Mouse (Mus musculus) liver, embryonic 11.5 days (tissue): ENCODE measurements around the gene Mycn. TPM values are rescaled to one million over a fixed set of nuclear protein-coding genes. Genes with fewer than 3 reads are reported as not detected.

Experiments
- ATAC-seq: fragments of 200-750 bp; cut with Nextera tagmentation; replicated peaks from 2 replicates; pipeline ENCODE4 v1.8.0; 2017; ENCODE audit warnings: moderate number of reproducible peaks, mild to moderate bottlenecking, moderate TSS enrichment, moderate library complexity; ENCODE audit not compliant: low FRiP score
- DNase-seq: peaks from one replicate; pipeline ENCODE4 v3.0.0-alpha.2; 2017; ENCODE audit warnings: low spot score
- H3K27ac ChIP-seq: fragments of 300-500 bp; sonication (generic); 2 replicates; pipeline ENCODE4 v1.5.1; 2014; ENCODE audit warnings: mild to moderate bottlenecking, low read depth, low read length, control low read depth
- H3K27me3 ChIP-seq: fragments of 300-500 bp; sonication (generic); replicated peaks from 2 replicates; pipeline ENCODE4 v1.6.1; 2014; ENCODE audit warnings: low read length, mixed read lengths; ENCODE audit not compliant: control insufficient read depth, insufficient read depth
- H3K36me3 ChIP-seq: fragments of 300-500 bp; sonication (generic); 2 replicates; pipeline ENCODE4 v1.6.1; 2014; ENCODE audit warnings: mild to moderate bottlenecking, low read length, moderate library complexity, mixed read lengths; ENCODE audit not compliant: control insufficient read depth, insufficient read depth
- H3K4me1 ChIP-seq: fragments of 300-500 bp; sonication (generic); replicated peaks from 2 replicates; pipeline ENCODE4 v1.6.1; 2014; ENCODE audit warnings: low read length, mixed read lengths; ENCODE audit not compliant: control insufficient read depth, insufficient read depth
- H3K4me2 ChIP-seq: fragments of 300-500 bp; sonication (generic); 2 replicates; pipeline ENCODE4 v1.6.1; 2014; ENCODE audit warnings: mild to moderate bottlenecking, control low read depth, moderate library complexity
- H3K4me3 ChIP-seq: fragments of 300-500 bp; sonication (generic); 2 replicates; pipeline ENCODE4 v1.5.1; 2014; ENCODE audit warnings: low read depth, low read length, control low read depth
- H3K9ac ChIP-seq: fragments of 300-500 bp; sonication (generic); 2 replicates; pipeline ENCODE4 v1.6.1; 2014; ENCODE audit warnings: low read depth, low read length, control low read depth
- H3K9me3 ChIP-seq: fragments of 300-500 bp; sonication (generic); 2 replicates; pipeline ENCODE4 v1.6.1; 2016; ENCODE audit warnings: low read length, inconsistent platforms, mixed read lengths; ENCODE audit not compliant: control insufficient read depth
- WGBS: fragments of 180-500 bp; shearing (Covaris S2); extraction: QIAGEN DNeasy Blood & Tissue Kit; methylation state at CpG from one replicate; pipeline ENCODE4 v1.1.7; 2014; 5-methylcytosine and 5-hydroxymethylcytosine counted together
- polyA plus RNA-seq: library from polyadenylated mRNA; unstranded; fragments of >200 nt; fragmentation: Nextera tagmentation; extraction: Ambion mirVana; gene quantifications from 2 replicates; pipeline ENCODE4 v1.2.1, GENCODE M21; 2014

Mycn gene
- polyA plus RNA-seq, 1 experiment from 2014 or later, result 35.4 TPM

DNA sequence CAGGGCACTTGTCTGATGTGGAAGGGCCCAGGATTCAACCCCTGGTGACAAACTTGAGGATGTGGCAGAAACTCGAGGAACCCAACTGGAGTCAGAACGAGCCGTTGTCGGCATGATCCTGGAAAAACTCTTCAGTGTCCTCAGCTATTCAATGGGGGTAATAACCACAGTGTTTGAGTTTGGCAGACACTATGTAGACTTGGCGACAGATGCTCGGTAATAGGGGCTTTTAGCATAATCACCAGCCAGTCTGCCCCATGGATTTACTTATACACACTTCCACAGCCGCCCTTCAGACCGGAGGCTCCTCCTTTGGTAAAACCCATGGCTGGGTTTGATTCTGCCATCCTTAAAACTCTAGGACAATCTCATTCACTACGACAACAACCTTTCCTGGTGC, 4.0 kb downstream of the Mycn start:
- Histone ChIP-seq H3K4me1 (peaks cover 2% of the 10 kb centered on the region; the same call in 1 of the 2 replicates), H3K4me2 (peak overlapping the region; percentile 92), H3K4me3 (peak overlapping the region; percentile 71), H3K27me3 (peaks cover 27% of the 10 kb centered on the region), H3K27ac (no peak overlapping the region), H3K9me3 (no peaks in the 10 kb centered on the region), H3K9ac (no peak overlapping the region), H3K36me3 (peaks cover 5% of the 10 kb centered on the region; the same call in 1 of the 2 replicates)
- WGBS, result 53% methylated on average over 9 of the region's 9 CpGs
- DNase-seq (no peak), ATAC-seq (no peak)

DNA sequence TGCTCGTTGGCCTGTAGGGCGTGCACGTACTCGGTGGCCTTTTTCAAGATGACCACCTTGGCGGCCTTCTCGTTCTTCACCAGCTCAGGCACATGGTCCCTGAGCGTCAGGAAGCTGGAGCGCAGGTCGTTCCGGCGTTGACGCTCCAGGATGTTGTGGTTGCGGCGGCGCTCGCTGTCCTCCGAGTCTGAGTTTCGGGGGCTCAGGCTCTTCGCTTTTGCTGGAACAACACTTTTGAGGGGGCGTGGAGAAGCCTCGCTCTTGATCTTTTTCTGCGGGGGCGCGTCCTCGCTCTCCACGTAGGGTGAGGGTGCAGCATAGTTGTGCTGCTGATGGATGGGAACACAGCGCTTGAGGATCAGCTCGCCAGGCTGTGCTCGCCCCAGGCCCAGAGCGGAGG, 4.6 kb downstream of the Mycn start:
- ATAC-seq, result no peak
- WGBS, result 77% methylated on average over 30 of the region's 30 CpGs
- Histone ChIP-seq H3K4me3 (no peak overlapping the region), H3K4me2 (peak overlapping the region; percentile 92), H3K9ac (no peak overlapping the region), H3K36me3 (peaks cover 5% of the 10 kb centered on the region; the same call in 1 of the 2 replicates), H3K27ac (no peak overlapping the region), H3K4me1 (no peaks in the 10 kb centered on the region), H3K9me3 (no peaks in the 10 kb centered on the region), H3K27me3 (peaks cover 25% of the 10 kb centered on the region)
- no peak for DNase-seq

DNA sequence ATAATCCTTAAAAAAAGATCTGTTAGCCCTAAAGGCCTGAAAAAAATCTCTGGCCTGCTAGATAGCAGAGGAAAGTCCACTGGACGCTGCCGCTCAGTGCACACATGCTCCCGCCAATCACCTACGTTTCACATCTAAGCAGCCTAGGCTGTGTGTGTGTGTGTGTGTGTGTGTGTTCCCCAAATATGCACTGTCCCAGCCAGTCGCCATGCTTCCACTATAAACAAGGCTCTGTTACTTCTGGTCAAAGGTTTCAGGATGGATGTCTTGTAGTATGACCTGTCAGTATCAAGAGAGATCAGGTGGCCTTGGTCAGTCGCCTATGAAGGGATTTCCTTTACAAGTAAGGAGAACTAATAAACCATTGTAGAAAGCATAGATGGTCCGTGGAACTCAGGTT, 9.5 kb downstream of the Mycn start:
- H3K27ac ChIP-seq, result no peak overlapping the region
- no peak for ATAC-seq
- H3K9ac ChIP-seq, result no peak overlapping the region
- H3K9me3 ChIP-seq, result no peaks in the 10 kb centered on the region
- no peaks in the 10 kb centered on the region for H3K4me1 ChIP-seq
- DNase-seq, result no peak
- peaks cover 5% of the 10 kb centered on the region; the same call in 1 of the 2 replicates for H3K36me3 ChIP-seq
- no peak overlapping the region for H3K4me3 ChIP-seq
- 67% methylated on average over 7 of the region's 7 CpGs for whole genome bisulfite sequencing
- H3K27me3 ChIP-seq, result no peaks in the 10 kb centered on the region
- no peak overlapping the region for H3K4me2 ChIP-seq

DNA sequence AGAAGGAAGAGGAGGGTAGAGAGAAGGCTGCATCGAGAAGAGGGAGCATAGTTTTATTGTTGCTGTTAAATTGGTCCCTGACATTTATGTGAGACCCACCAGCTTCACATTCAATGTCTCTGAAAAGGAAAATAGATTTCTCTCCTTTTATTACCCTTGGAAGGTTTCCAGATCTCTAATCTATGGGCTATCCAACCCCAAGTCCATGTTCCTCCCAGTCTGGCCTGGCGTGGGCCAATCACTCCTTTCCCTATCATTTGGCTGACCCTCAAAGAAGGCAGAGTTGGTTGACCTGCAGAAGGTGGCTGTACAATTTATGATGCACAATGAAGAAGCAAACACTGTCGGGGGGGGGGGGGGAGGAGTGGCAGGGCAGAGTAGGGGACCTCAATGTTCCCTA, 13.5 kb downstream of the Mycn start:
- H3K4me1 ChIP-seq, result no peaks in the 10 kb centered on the region
- no peaks in the 10 kb centered on the region for H3K27me3 ChIP-seq
- DNase-seq (no peak), ATAC-seq (no peak)
- no peaks in the 10 kb centered on the region for H3K36me3 ChIP-seq
- no peaks in the 10 kb centered on the region for H3K9me3 ChIP-seq
- WGBS, result 70% methylated on average over 3 of the region's 3 CpGs
- no peak overlapping the region for H3K4me2 ChIP-seq
- no peak overlapping the region for H3K9ac ChIP-seq
- H3K27ac ChIP-seq, result no peak overlapping the region
- H3K4me3 ChIP-seq, result no peak overlapping the region

DNA sequence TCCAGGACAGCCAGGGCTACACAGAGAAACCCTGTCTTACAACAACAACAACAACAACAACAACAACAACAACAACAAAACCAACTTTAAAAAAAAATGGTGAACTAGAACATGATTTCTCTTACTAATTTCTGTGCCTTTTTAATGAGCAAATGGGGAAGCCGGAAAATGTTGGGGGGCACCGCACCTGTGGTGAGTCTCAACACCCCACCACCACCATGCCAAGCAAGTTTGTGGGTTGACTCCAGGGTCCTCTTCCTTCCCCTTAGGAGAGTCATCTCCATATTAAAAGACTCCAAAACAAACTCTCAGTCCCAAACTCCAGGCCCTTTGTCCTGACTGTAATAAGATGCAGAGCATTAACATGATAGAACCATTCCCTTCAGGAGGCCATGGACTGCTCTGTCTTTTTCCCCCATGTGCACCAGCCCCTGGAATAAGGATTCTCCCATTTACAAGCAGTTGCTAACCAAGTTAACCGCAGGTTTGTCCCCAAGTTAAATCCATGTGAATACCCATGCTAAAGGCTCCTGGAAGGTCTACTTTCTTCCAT, 14.7 kb downstream of the Mycn start:
- no peak overlapping the region for H3K9ac ChIP-seq
- DNase-seq (no peak), ATAC-seq (no peak)
- no peaks in the 10 kb centered on the region for H3K36me3 ChIP-seq
- 90% methylated on average over 3 of the region's 3 CpGs for WGBS
- no peak overlapping the region for H3K4me2 ChIP-seq
- H3K9me3 ChIP-seq, result no peaks in the 10 kb centered on the region
- no peaks in the 10 kb centered on the region for H3K27me3 ChIP-seq
- no peak overlapping the region for H3K4me3 ChIP-seq
- H3K4me1 ChIP-seq, result no peaks in the 10 kb centered on the region
- H3K27ac ChIP-seq, result no peak overlapping the region

DNA sequence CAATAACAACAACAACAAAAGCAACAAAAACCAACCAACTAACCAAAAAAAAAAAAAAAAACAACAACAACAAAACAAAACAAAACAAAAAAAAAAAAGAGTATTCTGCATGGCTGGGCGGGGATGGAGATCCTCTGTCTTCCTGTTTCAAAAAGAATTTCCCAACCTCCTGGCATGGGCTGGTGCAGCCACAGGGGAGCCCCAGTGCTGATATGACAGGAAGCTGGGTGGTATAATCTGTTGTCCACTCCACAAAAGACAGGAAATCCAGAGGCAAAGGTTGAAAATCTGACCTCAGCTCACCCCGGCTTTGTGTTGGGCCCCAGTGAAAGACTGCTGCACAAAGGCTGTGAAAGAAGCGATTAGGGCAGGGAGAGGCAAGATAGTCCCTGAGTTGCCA, 17.3 kb downstream of the Mycn start:
- ATAC-seq, result no peak
- Histone ChIP-seq H3K4me2 (no peak overlapping the region), H3K4me1 (no peaks in the 10 kb centered on the region), H3K9ac (no peak overlapping the region), H3K9me3 (no peaks in the 10 kb centered on the region), H3K27ac (no peak overlapping the region), H3K36me3 (no peaks in the 10 kb centered on the region), H3K27me3 (no peaks in the 10 kb centered on the region), H3K4me3 (no peak overlapping the region)
- 72% methylated on average over 3 of the region's 3 CpGs for whole genome bisulfite sequencing
- DNase-seq, result no peak

DNA sequence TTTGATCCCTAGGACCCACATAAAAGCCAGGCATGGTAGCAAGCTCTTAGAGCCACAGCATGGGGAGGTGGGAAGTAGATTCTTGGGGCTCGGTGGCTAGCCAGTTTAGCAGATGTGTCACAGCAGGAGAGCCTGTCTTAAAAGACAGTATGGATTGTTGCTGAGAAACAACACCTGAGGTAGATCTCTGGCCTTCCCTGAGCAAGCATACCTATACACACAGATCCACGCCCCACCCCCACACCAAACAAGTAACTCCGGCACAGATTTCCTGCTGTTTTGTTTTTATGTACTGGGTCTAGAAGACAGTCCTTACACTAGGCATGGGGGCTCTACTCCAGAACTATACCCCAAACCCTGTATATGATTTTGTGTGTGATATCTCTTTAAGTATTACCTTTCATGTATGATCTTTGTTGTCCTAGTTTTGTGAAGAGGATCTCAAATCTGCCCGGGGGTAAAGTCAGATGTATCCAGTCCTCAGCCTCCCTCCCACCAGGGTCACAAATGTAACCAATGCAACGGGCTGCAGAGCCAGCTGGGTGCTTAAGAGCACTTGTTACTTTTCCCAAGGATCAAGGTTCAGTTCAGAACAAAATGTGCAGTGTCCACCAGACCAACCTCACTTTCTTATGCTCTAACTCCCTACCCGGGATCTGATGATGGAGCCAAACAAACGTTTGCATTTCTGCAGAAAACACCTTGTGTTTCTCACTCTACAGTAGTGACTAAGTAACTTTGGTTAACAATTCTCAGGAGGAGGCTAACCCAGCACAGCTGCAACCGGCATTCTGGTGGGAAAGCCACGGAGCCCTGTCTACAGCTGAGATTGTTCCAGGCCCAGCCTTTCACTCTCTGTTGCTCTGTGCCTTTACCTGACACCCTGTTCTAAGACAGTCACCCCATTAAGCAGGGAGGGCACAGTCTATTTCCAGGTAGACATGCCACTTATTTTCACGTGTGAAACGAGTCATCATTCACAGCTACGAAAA, 21.3 kb downstream of the Mycn start:
- WGBS, result 45% methylated on average over 12 of the region's 12 CpGs

DNA sequence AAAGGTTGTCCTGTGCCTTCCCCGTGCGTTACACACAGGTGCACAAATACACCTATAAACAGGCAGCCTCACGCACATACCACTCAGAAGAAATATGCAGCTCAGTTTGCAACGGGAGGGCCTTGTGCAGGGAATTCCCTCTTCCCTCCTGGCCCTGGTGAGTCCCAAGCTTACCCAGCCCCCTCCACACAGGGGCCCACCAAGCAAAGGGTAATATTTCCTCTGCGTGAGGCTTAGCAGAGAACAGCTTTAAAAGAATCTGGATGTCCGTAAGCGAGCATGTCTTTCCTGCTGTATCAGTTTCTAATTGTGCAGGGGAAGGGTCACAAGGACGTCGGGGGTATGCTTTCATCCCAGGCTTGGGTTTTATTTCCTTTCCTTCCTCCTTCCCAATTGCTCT, 25.4 kb downstream of the Mycn start:
- DNase-seq, result no peak
- 56% methylated on average over 9 of the region's 9 CpGs for WGBS
- Histone ChIP-seq H3K9ac (no peak overlapping the region), H3K27ac (no peak overlapping the region), H3K27me3 (no peaks in the 10 kb centered on the region), H3K4me2 (no peak overlapping the region), H3K4me1 (no peaks in the 10 kb centered on the region), H3K4me3 (no peak overlapping the region), H3K9me3 (no peaks in the 10 kb centered on the region), H3K36me3 (no peaks in the 10 kb centered on the region)
- ATAC-seq, result no peak

More for the DNA sequence above, 21.3 kb downstream of the Mycn start:
- H3K36me3 ChIP-seq, result no peaks in the 10 kb centered on the region
- no peak for DNase-seq
- no peak overlapping the region for H3K4me3 ChIP-seq
- H3K4me2 ChIP-seq, result no peak overlapping the region
- H3K9me3 ChIP-seq, result no peaks in the 10 kb centered on the region
- H3K27me3 ChIP-seq, result no peaks in the 10 kb centered on the region
- no peak overlapping the region for H3K27ac ChIP-seq
- ATAC-seq, result no peak
- H3K9ac ChIP-seq, result no peak overlapping the region
- H3K4me1 ChIP-seq, result no peaks in the 10 kb centered on the region
